Mouse (Mus musculus) forebrain, embryonic 11.5 days (tissue): ENCODE data around the gene U2af1. TPM values are rescaled to one million over a fixed set of nuclear protein-coding genes. Genes with fewer than 3 reads are reported as not detected.

Source experiments
- polyA plus RNA-seq: library from polyadenylated mRNA; unstranded; fragments of >200 nt; fragmentation: Nextera tagmentation; extraction: Ambion mirVana; gene quantifications from 2 replicates; pipeline ENCODE4 v1.2.1, GENCODE M21; 2014

U2af1 gene
- polyA plus RNA-seq, 1 experiment from 2014 or later = 212 TPM

Other genes starting within 250 kb of the U2af1 start
- 48.9 and 49.3 TPM in 2 replicates for gene Wdr4, start 138.9 kb downstream of the U2af1 start, polyA plus RNA-seq
- 225 and 246 TPM in 2 replicates for gene Ndufv3, start 138.8 kb downstream of the U2af1 start, polyA plus RNA-seq
- gene Pknox1, start 94.2 kb downstream of the U2af1 start, polyA plus RNA-seq = 29.8 and 31.1 TPM in 2 replicates
- 1.4 and 1.9 TPM in 2 replicates for gene Cbs, start 21.7 kb downstream of the U2af1 start, polyA plus RNA-seq
- not detected in 2 replicates for gene Cryaa, start 18.9 kb upstream of the U2af1 start, polyA plus RNA-seq
- gene Sik1, start 196.9 kb upstream of the U2af1 start, polyA plus RNA-seq = 15.6 and 16.7 TPM in 2 replicates